Mouse (Mus musculus) activated CD4-positive, CD25-positive, alpha-beta regulatory T cell, adult 9 weeks (primary cell): ENCODE data around the gene Rdm1. TPM values are rescaled to one million over a fixed set of nuclear protein-coding genes. Genes with fewer than 3 reads are reported as not detected.

Experiments used
- polyA plus RNA-seq: library from polyadenylated mRNA; unstranded; fragments of 100-300 nt; shearing (Covaris generic); gene quantifications from one replicate; pipeline ENCODE4 v1.2.1, GENCODE M21; 2017

The Rdm1 gene
- polyA plus RNA-seq: 71.2 TPM

GRCm38 (mm10) chr11:101626995-101627856 is at the start of gene Rdm1:
Gene Rdm1, plus strand, starts transcription at chr11:101627195.

GRCm38 (mm10) chr11:101582054-101583035 is 44.6 kb upstream of the Rdm1 start, which contains the start of gene Tmem106a:
Gene Tmem106a, plus strand, starts transcription at chr11:101582242.

GRCm38 (mm10) chr11:101599156-101599555 is 27.8 kb upstream of the Rdm1 start, which contains the start of gene Gm11634:
Gene Gm11634, minus strand, starts transcription at chr11:101599256.

GRCm38 (mm10) chr11:101664825-101665635 is 38.0 kb downstream of the Rdm1 start, which contains the start of gene Arl4d:
Gene Arl4d, plus strand, starts transcription at chr11:101665541.

Other genes starting within 250 kb of the Rdm1 start
- 39.4 TPM for gene Aarsd1, start 209.6 kb upstream of the Rdm1 start, polyA plus RNA-seq
- gene Gm27029, start 202.4 kb upstream of the Rdm1 start, polyA plus RNA-seq: 1.8 TPM
- 10.1 TPM for gene Rundc1, start 202.1 kb upstream of the Rdm1 start, polyA plus RNA-seq
- 0.50 TPM for gene Ptges3l, start 201.9 kb upstream of the Rdm1 start, polyA plus RNA-seq
- gene Rpl27, start 184.9 kb upstream of the Rdm1 start, polyA plus RNA-seq: 357 TPM
- 202 TPM for gene Ifi35, start 178.8 kb upstream of the Rdm1 start, polyA plus RNA-seq
- not detected for gene Rnd2, start 162.2 kb upstream of the Rdm1 start, polyA plus RNA-seq
- 0.61 TPM for gene Vat1, start 161.0 kb upstream of the Rdm1 start, polyA plus RNA-seq
- 6.9 TPM for gene Brca1, start 75.2 kb upstream of the Rdm1 start, polyA plus RNA-seq
- 107 TPM for gene Nbr1, start 75.0 kb upstream of the Rdm1 start, polyA plus RNA-seq
- 13.8 TPM for gene Tmem106a, start 45.0 kb upstream of the Rdm1 start, polyA plus RNA-seq
- gene Gm11634, start 27.9 kb upstream of the Rdm1 start, polyA plus RNA-seq: not detected
- gene Arl4d, start 38.3 kb downstream of the Rdm1 start, polyA plus RNA-seq: 2.7 TPM
- 60.9 TPM for gene Dhx8, start 105.7 kb downstream of the Rdm1 start, polyA plus RNA-seq
- 0.43 TPM for gene Etv4, start 158.2 kb downstream of the Rdm1 start, polyA plus RNA-seq